In genomic region chr7:80188579-80189125, GRCm38 (mm10) we compare ENCODE assay signal across 12 mouse cellular contexts. TPM values are rescaled to one million over a fixed set of nuclear protein-coding genes. Genes with fewer than 3 reads are reported as not detected.
A peak's percentile ranks its signal among the peaks of the same experiment; 100 is the strongest.
DNase-seq lines count a peak whose midpoint lies in the region; ATAC-seq lines count a peak whose summit lies in the region.
"Had no signal": no experiment of that assay in that cellular context is flagged by ENCODE, and none has a peak within 500 bp of the region (broad histone marks: within the 10 kb centered on the region; RNA-seq: fewer than 3 reads in every experiment).

No protein-coding gene starts in this region.

- DNase-seq in liver, embryonic 13.5 days = no peak
- no peak for DNase-seq in forebrain, embryonic 10.5 days (ENCODE audit: extremely low spot score, low spot score)
- DNase-seq in adipocyte (ENCODE audit: low spot score) = no peak
- no peak for DNase-seq in adrenal gland, adult (ENCODE audit: inconsistent age in 2 of 2, low spot score in 1 of 2)
- no peak for DNase-seq in heart, adult 11 months
- DNase-seq: gastrocnemius, postnatal 14 days; right cerebral cortex, postnatal 4 days had no signal

- H3K9ac ChIP-seq in liver, embryonic 13.5 days = no peak overlapping the region
- H3K9ac ChIP-seq in liver, embryonic 12.5 days = no peak overlapping the region
- no peak overlapping the region for H3K9ac ChIP-seq in intestine, embryonic 16.5 days (ENCODE audit: low read depth, low read length)
- no peak overlapping the region for H3K9ac ChIP-seq in stomach, embryonic 14.5 days (replicated peaks; ENCODE audit: low read depth, low read length)
- H3K9ac ChIP-seq: liver, embryonic 14.5 days had no signal

- H3K27ac ChIP-seq in liver, embryonic 13.5 days = 0 out of 2 replicates have a peak overlapping the region, but pooled peaks have one; percentile 8
- H3K27ac ChIP-seq in liver, embryonic 12.5 days = no peak overlapping the region
- peak overlapping the region; percentile 97 for H3K27ac ChIP-seq in forebrain, embryonic 10.5 days
- peak overlapping the region; percentile 25; the same call in 1 of the 2 replicates for H3K27ac ChIP-seq in intestine, embryonic 16.5 days (ENCODE audit: low read length)
- H3K27ac ChIP-seq in stomach, embryonic 14.5 days (ENCODE audit: low read length) = 0 out of 2 replicates have a peak overlapping the region, but pooled peaks have one; percentile 10
- H3K27ac ChIP-seq: liver, embryonic 14.5 days had no signal

- 81% methylated on average over 2 of the region's 2 CpGs for WGBS in liver, embryonic 13.5 days (ENCODE audit: insufficient replicate concordance)
- WGBS in liver, embryonic 12.5 days (ENCODE audit: insufficient replicate concordance) = 92% methylated on average over 2 of the region's 2 CpGs
- 58% methylated on average over 2 of the region's 2 CpGs for WGBS in forebrain, embryonic 10.5 days
- 83% methylated on average over 2 of the region's 2 CpGs for WGBS in intestine, embryonic 16.5 days
- 74% methylated on average over 2 of the region's 2 CpGs for WGBS in stomach, embryonic 14.5 days

- H3K4me1 ChIP-seq in liver, embryonic 13.5 days (replicated peaks) = peaks cover 95% of the 10 kb centered on the region
- peaks cover 89% of the 10 kb centered on the region for H3K4me1 ChIP-seq in liver, embryonic 12.5 days
- peaks cover 92% of the 10 kb centered on the region for H3K4me1 ChIP-seq in forebrain, embryonic 10.5 days
- H3K4me1 ChIP-seq in intestine, embryonic 16.5 days (ENCODE audit: control insufficient read depth, insufficient read depth, low read length) = peaks cover 58% of the 10 kb centered on the region
- peaks cover 35% of the 10 kb centered on the region for H3K4me1 ChIP-seq in stomach, embryonic 14.5 days (ENCODE audit: control insufficient read depth, insufficient read depth, low read length)

- H3K4me3 ChIP-seq in liver, embryonic 13.5 days (replicated peaks) = no peak overlapping the region
- H3K4me3 ChIP-seq in liver, embryonic 12.5 days = no peak overlapping the region
- H3K4me3 ChIP-seq in forebrain, embryonic 10.5 days = peak overlapping the region; percentile 29
- no peak overlapping the region for H3K4me3 ChIP-seq in intestine, embryonic 16.5 days (ENCODE audit: low read length)
- H3K4me3 ChIP-seq in stomach, embryonic 14.5 days (ENCODE audit: low read depth, low read length) = no peak overlapping the region

- H3K9me3 ChIP-seq in liver, embryonic 13.5 days (replicated peaks) = no peaks in the 10 kb centered on the region
- H3K9me3 ChIP-seq in liver, embryonic 12.5 days (replicated peaks) = no peaks in the 10 kb centered on the region
- no peaks in the 10 kb centered on the region for H3K9me3 ChIP-seq in forebrain, embryonic 10.5 days
- no peaks in the 10 kb centered on the region for H3K9me3 ChIP-seq in intestine, embryonic 16.5 days (ENCODE audit: control insufficient read depth, low read length)
- no peaks in the 10 kb centered on the region for H3K9me3 ChIP-seq in stomach, embryonic 14.5 days (ENCODE audit: control insufficient read depth, low read depth, low read length)
- H3K9me3 ChIP-seq: G1E had no signal

- no peaks in the 10 kb centered on the region for H3K36me3 ChIP-seq in liver, embryonic 13.5 days
- no peaks in the 10 kb centered on the region for H3K36me3 ChIP-seq in liver, embryonic 12.5 days
- H3K36me3 ChIP-seq in forebrain, embryonic 10.5 days (replicated peaks) = peaks cover 6% of the 10 kb centered on the region; the same call in 1 of the 2 replicates
- no peaks in the 10 kb centered on the region for H3K36me3 ChIP-seq in intestine, embryonic 16.5 days (ENCODE audit: control insufficient read depth, insufficient read depth, low read length)
- no peaks in the 10 kb centered on the region for H3K36me3 ChIP-seq in stomach, embryonic 14.5 days (ENCODE audit: control insufficient read depth, insufficient read depth, low read length)
- H3K36me3 ChIP-seq: G1E had no signal

- H3K4me2 ChIP-seq in liver, embryonic 13.5 days = no peak overlapping the region
- no peak overlapping the region for H3K4me2 ChIP-seq in liver, embryonic 12.5 days
- no peak overlapping the region for H3K4me2 ChIP-seq in intestine, embryonic 16.5 days (ENCODE audit: low read depth, low read length)
- no peak overlapping the region for H3K4me2 ChIP-seq in stomach, embryonic 14.5 days (replicated peaks; ENCODE audit: low read depth, low read length)

- peaks cover 6% of the 10 kb centered on the region; the same call in 1 of the 2 replicates for H3K27me3 ChIP-seq in liver, embryonic 13.5 days
- H3K27me3 ChIP-seq in liver, embryonic 12.5 days (replicated peaks) = peaks cover 14% of the 10 kb centered on the region
- H3K27me3 ChIP-seq in forebrain, embryonic 10.5 days (ENCODE audit: poor library complexity, severe bottlenecking) = no peaks in the 10 kb centered on the region
- no peaks in the 10 kb centered on the region for H3K27me3 ChIP-seq in intestine, embryonic 16.5 days (replicated peaks; ENCODE audit: control insufficient read depth, insufficient read depth, low read length)
- H3K27me3 ChIP-seq in stomach, embryonic 14.5 days (ENCODE audit: control insufficient read depth, insufficient read depth, low read length) = no peaks in the 10 kb centered on the region

- no peak for ATAC-seq in liver, embryonic 13.5 days (ENCODE audit: low read depth)
- no peak for ATAC-seq in liver, embryonic 12.5 days
- ATAC-seq in intestine, embryonic 16.5 days = no peak
- ATAC-seq in stomach, embryonic 14.5 days (ENCODE audit: insufficient number of reproducible peaks, insufficient read depth, low FRiP score, low read depth) = no peak

RNA-seq across cellular contexts. Expression of gene Sema4b, which starts 2.0 kb away (rescaled TPM):
- 13.1 and 14.1 TPM in 2 replicates for polyA plus RNA-seq in liver, embryonic 13.5 days (2015; fragmentation: Nextera tagmentation; extraction: Ambion mirVana)
- 16.9 and 17.9 TPM in 2 replicates for polyA plus RNA-seq in liver, embryonic 12.5 days (2016; fragmentation: Nextera tagmentation; extraction: Ambion mirVana)
- polyA plus RNA-seq in forebrain, embryonic 10.5 days (2016; fragmentation: Nextera tagmentation; extraction: Ambion mirVana) = 15.1 and 15.9 TPM in 2 replicates
- polyA plus RNA-seq in intestine, embryonic 16.5 days (2015; fragmentation: Nextera tagmentation; extraction: Ambion mirVana) = 14.9 and 16.3 TPM in 2 replicates
- 21.7 and 23.4 TPM in 2 replicates for polyA plus RNA-seq in stomach, embryonic 14.5 days (2014; fragmentation: Nextera tagmentation; extraction: Ambion mirVana)

RNA-seq across cellular contexts. Expression of gene Cib1, which starts 44.0 kb away (rescaled TPM):
- polyA plus RNA-seq in liver, embryonic 13.5 days (2015; fragmentation: Nextera tagmentation; extraction: Ambion mirVana) = 91.0 and 102 TPM in 2 replicates
- polyA plus RNA-seq in liver, embryonic 12.5 days (2016; fragmentation: Nextera tagmentation; extraction: Ambion mirVana) = 97.5 and 99.2 TPM in 2 replicates
- polyA plus RNA-seq in forebrain, embryonic 10.5 days (2016; fragmentation: Nextera tagmentation; extraction: Ambion mirVana) = 69.0 and 70.2 TPM in 2 replicates
- 285 and 306 TPM in 2 replicates for polyA plus RNA-seq in intestine, embryonic 16.5 days (2015; fragmentation: Nextera tagmentation; extraction: Ambion mirVana)
- polyA plus RNA-seq in stomach, embryonic 14.5 days (2014; fragmentation: Nextera tagmentation; extraction: Ambion mirVana) = 108 and 112 TPM in 2 replicates

RNA-seq across cellular contexts. Expression of gene Gdpgp1, which starts 44.0 kb away (rescaled TPM):
- polyA plus RNA-seq in liver, embryonic 13.5 days (2015; fragmentation: Nextera tagmentation; extraction: Ambion mirVana) = 2.4 and 3.0 TPM in 2 replicates
- polyA plus RNA-seq in liver, embryonic 12.5 days (2016; fragmentation: Nextera tagmentation; extraction: Ambion mirVana) = 3.9 and 4.4 TPM in 2 replicates
- 6.3 and 6.7 TPM in 2 replicates for polyA plus RNA-seq in forebrain, embryonic 10.5 days (2016; fragmentation: Nextera tagmentation; extraction: Ambion mirVana)
- polyA plus RNA-seq in intestine, embryonic 16.5 days (2015; fragmentation: Nextera tagmentation; extraction: Ambion mirVana) = 7.6 and 8.1 TPM in 2 replicates
- 5.0 and 5.6 TPM in 2 replicates for polyA plus RNA-seq in stomach, embryonic 14.5 days (2014; fragmentation: Nextera tagmentation; extraction: Ambion mirVana)

RNA-seq across cellular contexts. Expression of gene Ttll13, which starts 57.5 kb away (rescaled TPM):
- polyA plus RNA-seq in liver, embryonic 13.5 days (2015; fragmentation: Nextera tagmentation; extraction: Ambion mirVana) = 0.23 and 0.72 TPM in 2 replicates
- 0.61 and 1.0 TPM in 2 replicates for polyA plus RNA-seq in liver, embryonic 12.5 days (2016; fragmentation: Nextera tagmentation; extraction: Ambion mirVana)
- polyA plus RNA-seq in forebrain, embryonic 10.5 days (2016; fragmentation: Nextera tagmentation; extraction: Ambion mirVana) = 0.84 and 0.99 TPM in 2 replicates
- 0.56 and 0.69 TPM in 2 replicates for polyA plus RNA-seq in intestine, embryonic 16.5 days (2015; fragmentation: Nextera tagmentation; extraction: Ambion mirVana)
- 1.0 and 1.8 TPM in 2 replicates for polyA plus RNA-seq in stomach, embryonic 14.5 days (2014; fragmentation: Nextera tagmentation; extraction: Ambion mirVana)
